Mouse (Mus musculus) adrenal gland, adult 8-10 months (tissue): Measurements from ENCODE around the gene Yaf2. TPM values are rescaled to one million over a fixed set of nuclear protein-coding genes. Genes with fewer than 3 reads are reported as not detected.
"Not testable (repeated sequence)": the region's sequence is repeated elsewhere in the genome, so short reads cannot be mapped to it uniquely, and the experiment has no call there.

Experiments
- DNase-seq: peaks from one replicate; pipeline ENCODE4 v3.0.0; 2022
- total RNA-seq, 4 experiments: library from RNA; stranded (reverse); gene quantifications; 2 replicates each; pipeline ENCODE4 v1.2.4; 2022

Yaf2 gene
- total RNA-seq, 4 experiments from 2014 or later, result 39.5 to 41.8 (median 39.8) TPM

DNA sequence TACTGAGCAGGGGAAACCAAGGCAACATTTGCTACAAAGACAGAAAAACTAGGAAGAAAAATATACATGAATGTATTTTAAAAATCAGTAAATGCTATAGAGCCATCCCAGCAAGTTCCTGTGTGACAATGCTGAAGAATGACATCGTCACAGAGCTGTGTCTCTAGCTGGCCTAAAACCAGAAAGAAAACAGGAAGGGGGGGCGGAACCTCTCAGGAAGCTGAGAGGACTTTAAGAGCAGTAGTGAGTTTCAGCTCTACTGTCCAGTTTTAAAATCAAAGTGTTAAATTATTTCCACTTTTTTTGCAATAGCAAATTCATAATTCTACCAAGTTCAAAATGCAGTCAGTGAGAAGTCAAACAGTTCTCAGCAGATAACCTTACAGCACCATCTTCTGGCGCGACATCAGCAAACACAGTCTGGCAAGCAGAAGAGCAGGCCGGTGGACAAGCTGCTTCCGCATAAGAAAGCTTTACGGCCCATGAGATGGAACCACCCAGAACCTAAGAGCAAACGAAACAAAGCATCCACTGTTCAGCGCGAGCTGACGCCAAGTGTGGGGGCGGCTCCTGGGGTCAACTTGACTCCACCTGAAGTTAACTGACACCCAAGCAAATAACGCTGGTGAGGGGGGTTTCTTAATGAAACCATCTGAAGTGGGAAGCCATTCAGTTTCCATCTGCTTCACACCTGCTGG lies 85.0 kb downstream of the Yaf2 start:
- no peak for DNase-seq

- no peak for DNase-seq
These were observed 93.5 kb downstream of the Yaf2 start for GRCm38 (mm10) chr15:93243202-93243601.

DNA sequence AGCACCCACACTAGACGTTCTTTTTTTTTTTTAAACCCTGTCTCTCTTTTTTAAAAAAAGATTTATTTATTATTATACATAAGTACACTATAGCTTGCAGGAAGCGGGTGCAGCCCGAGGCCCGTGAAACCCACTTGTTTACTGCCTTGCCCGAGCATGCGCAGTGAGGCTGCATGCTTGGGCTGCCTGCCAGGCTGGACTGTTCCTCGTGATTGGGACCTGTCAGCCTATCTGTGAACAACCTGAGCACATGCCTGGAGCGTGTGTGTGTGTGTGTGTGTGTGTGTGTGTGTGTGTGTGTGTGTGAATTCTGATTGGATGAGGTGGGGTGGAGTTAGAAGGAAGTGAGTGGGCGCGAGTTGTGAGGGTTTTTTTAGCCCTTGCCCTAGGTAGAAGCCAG lies 100.3 kb downstream of the Yaf2 start:
- not testable (repeated sequence) for DNase-seq

Other genes starting within 250 kb of the Yaf2 start
- 10 to 100 TPM; 26.5 to 32.2 (median 31.0) TPM for gene Gxylt1, start 61.8 kb downstream of the Yaf2 start, total RNA-seq
- gene Zcrb1, start 61.4 kb upstream of the Yaf2 start, total RNA-seq, result 10 to 100 TPM; 71.0 to 99.5 (median 83.2) TPM
- gene Pphln1, start 61.4 kb upstream of the Yaf2 start, total RNA-seq, result 10 to 100 TPM; 39.6 to 42.8 (median 40.9) TPM